Mouse (Mus musculus): ENCODE measurements around the gene Atp5g2. TPM values are rescaled to one million over a fixed set of nuclear protein-coding genes. Genes with fewer than 3 reads are reported as not detected.
A peak's percentile ranks its signal among the peaks of the same experiment; 100 is the strongest.

The Atp5g2 gene
- polyA plus RNA-seq, 1 experiment = 53.6 TPM

- Histone ChIP-seq H3K4me1 (ENCODE audit: control insufficient read depth, insufficient read depth, low read length) (no peaks in the 10 kb centered on the region), H3K36me3 (ENCODE audit: control insufficient read depth, insufficient read depth, low read length) (no peaks in the 10 kb centered on the region), H3K27me3 (ENCODE audit: control insufficient read depth, insufficient read depth, low read length) (no peaks in the 10 kb centered on the region), H3K27ac (ENCODE audit: control insufficient read depth, insufficient read depth, low read depth, low read length) (no peak overlapping the region), H3K4me3 (ENCODE audit: control insufficient read depth, low read depth, low read length) (no peak overlapping the region)
- no peak for TF ChIP-seq CTCF (IDR thresholded peaks at IDR 0.05; ENCODE audit: control insufficient read depth, insufficient read depth, insufficient replicate concordance, low read depth, low read length)
Measured at GRCm38 (mm10) chr15:102635817-102636216, 36.3 kb downstream of the Atp5g2 start.

GRCm38 (mm10) chr15:102634684-102635083 lies 37.5 kb downstream of the Atp5g2 start:
- no peaks in the 10 kb centered on the region for H3K4me1 ChIP-seq (ENCODE audit: control insufficient read depth, insufficient read depth, low read length)
- H3K4me3 ChIP-seq (ENCODE audit: control insufficient read depth, low read depth, low read length) = no peak overlapping the region
- H3K27ac ChIP-seq (ENCODE audit: control insufficient read depth, insufficient read depth, low read depth, low read length) = no peak overlapping the region
- TF ChIP-seq POLR2A (IDR thresholded peaks at IDR 0.05; ENCODE audit: control insufficient read depth, low read depth, low read length) = no peak
- TF ChIP-seq CTCF (IDR thresholded peaks at IDR 0.05; ENCODE audit: control insufficient read depth, insufficient read depth, insufficient replicate concordance, low read depth, low read length) = no peak
- H3K27me3 ChIP-seq (ENCODE audit: control insufficient read depth, insufficient read depth, low read length) = no peaks in the 10 kb centered on the region
- H3K36me3 ChIP-seq (ENCODE audit: control insufficient read depth, insufficient read depth, low read length) = no peaks in the 10 kb centered on the region

- H3K4me1 ChIP-seq (ENCODE audit: control insufficient read depth, insufficient read depth, low read length) = peaks cover 5% of the 10 kb centered on the region
- H3K27me3 ChIP-seq (ENCODE audit: control insufficient read depth, insufficient read depth, low read length) = no peaks in the 10 kb centered on the region
- H3K36me3 ChIP-seq (ENCODE audit: control insufficient read depth, insufficient read depth, low read length) = no peaks in the 10 kb centered on the region
- H3K27ac ChIP-seq (ENCODE audit: control insufficient read depth, insufficient read depth, low read depth, low read length) = peak overlapping the region; percentile 51
- no peak for TF ChIP-seq CTCF (IDR thresholded peaks at IDR 0.05; ENCODE audit: control insufficient read depth, insufficient read depth, insufficient replicate concordance, low read depth, low read length)
- TF ChIP-seq POLR2A (IDR thresholded peaks at IDR 0.05; ENCODE audit: control insufficient read depth, low read depth, low read length) = no peak
- H3K4me3 ChIP-seq (ENCODE audit: control insufficient read depth, low read depth, low read length) = peak overlapping the region; percentile 94
Measured at GRCm38 (mm10) chr15:102625687-102626055, 46.5 kb downstream of the Atp5g2 start.

GRCm38 (mm10) chr15:102624970-102625686 lies 47.0 kb downstream of the Atp5g2 start, which contains the start of the genes Gm28047 and Atf7:
TSS of gene Gm28047 (minus strand) at chr15:102625067.
TSS of gene Atf7 (minus strand) at chr15:102625464.
- peak within 1 kb of the TSS; percentile 96 for H3K27ac ChIP-seq (ENCODE audit: control insufficient read depth, insufficient read depth, low read depth, low read length)
- no peaks in the 10 kb centered on the region for H3K36me3 ChIP-seq (ENCODE audit: control insufficient read depth, insufficient read depth, low read length)
- TF ChIP-seq POLR2A (IDR thresholded peaks at IDR 0.05; ENCODE audit: control insufficient read depth, low read depth, low read length) (no peak; the same call in 1 of the 2 replicates), CTCF (IDR thresholded peaks at IDR 0.05; ENCODE audit: control insufficient read depth, insufficient read depth, insufficient replicate concordance, low read depth, low read length) (0 out of 2 replicates have a peak, but pooled peaks have one; percentile 1)
- peaks cover 5% of the 10 kb centered on the region for H3K4me1 ChIP-seq (ENCODE audit: control insufficient read depth, insufficient read depth, low read length)
- H3K4me3 ChIP-seq (ENCODE audit: control insufficient read depth, low read depth, low read length) = peak within 1 kb of the TSS; percentile 94
- no peaks in the 10 kb centered on the region for H3K27me3 ChIP-seq (ENCODE audit: control insufficient read depth, insufficient read depth, low read length)

GRCm38 (mm10) chr15:102624291-102624969 lies 47.7 kb downstream of the Atp5g2 start:
- Histone ChIP-seq H3K27me3 (ENCODE audit: control insufficient read depth, insufficient read depth, low read length) (no peaks in the 10 kb centered on the region), H3K4me3 (ENCODE audit: control insufficient read depth, low read depth, low read length) (peak overlapping the region; percentile 94), H3K36me3 (ENCODE audit: control insufficient read depth, insufficient read depth, low read length) (no peaks in the 10 kb centered on the region), H3K27ac (ENCODE audit: control insufficient read depth, insufficient read depth, low read depth, low read length) (peak overlapping the region; percentile 87), H3K4me1 (ENCODE audit: control insufficient read depth, insufficient read depth, low read length) (peaks cover 5% of the 10 kb centered on the region)
- no peak for TF ChIP-seq CTCF (IDR thresholded peaks at IDR 0.05; ENCODE audit: control insufficient read depth, insufficient read depth, insufficient replicate concordance, low read depth, low read length)
- no peak for TF ChIP-seq POLR2A (IDR thresholded peaks at IDR 0.05; ENCODE audit: control insufficient read depth, low read depth, low read length)

GRCm38 (mm10) chr15:102623121-102623520 lies 49.0 kb downstream of the Atp5g2 start:
- H3K27ac ChIP-seq (ENCODE audit: control insufficient read depth, insufficient read depth, low read depth, low read length) = no peak overlapping the region
- H3K4me3 ChIP-seq (ENCODE audit: control insufficient read depth, low read depth, low read length) = no peak overlapping the region

GRCm38 (mm10) chr15:102622536-102622935 lies 49.6 kb downstream of the Atp5g2 start:
- Histone ChIP-seq H3K27me3 (ENCODE audit: control insufficient read depth, insufficient read depth, low read length) (no peaks in the 10 kb centered on the region), H3K27ac (ENCODE audit: control insufficient read depth, insufficient read depth, low read depth, low read length) (no peak overlapping the region), H3K4me1 (ENCODE audit: control insufficient read depth, insufficient read depth, low read length) (peaks cover 5% of the 10 kb centered on the region), H3K36me3 (ENCODE audit: control insufficient read depth, insufficient read depth, low read length) (no peaks in the 10 kb centered on the region; the same call in 1 of the 2 replicates), H3K4me3 (ENCODE audit: control insufficient read depth, low read depth, low read length) (no peak overlapping the region)
- TF ChIP-seq CTCF (IDR thresholded peaks at IDR 0.05; ENCODE audit: control insufficient read depth, insufficient read depth, insufficient replicate concordance, low read depth, low read length) (no peak), POLR2A (IDR thresholded peaks at IDR 0.05; ENCODE audit: control insufficient read depth, low read depth, low read length) (no peak)

More at GRCm38 (mm10) chr15:102623121-102623520, 49.0 kb downstream of the Atp5g2 start:
- H3K27me3 ChIP-seq (ENCODE audit: control insufficient read depth, insufficient read depth, low read length) = no peaks in the 10 kb centered on the region
- TF ChIP-seq POLR2A (IDR thresholded peaks at IDR 0.05; ENCODE audit: control insufficient read depth, low read depth, low read length) = no peak
- no peak for TF ChIP-seq CTCF (IDR thresholded peaks at IDR 0.05; ENCODE audit: control insufficient read depth, insufficient read depth, insufficient replicate concordance, low read depth, low read length)
- H3K4me1 ChIP-seq (ENCODE audit: control insufficient read depth, insufficient read depth, low read length) = peaks cover 5% of the 10 kb centered on the region
- H3K36me3 ChIP-seq (ENCODE audit: control insufficient read depth, insufficient read depth, low read length) = no peaks in the 10 kb centered on the region; the same call in 1 of the 2 replicates

All from testis, adult 2 months (tissue).